Mouse (Mus musculus): ENCODE data around the gene Mlh3. TPM values are rescaled to one million over a fixed set of nuclear protein-coding genes. Genes with fewer than 3 reads are reported as not detected.

The Mlh3 gene
- polyA plus RNA-seq, 2 experiments: 8.6 to 12.3 TPM

GRCm38 (mm10) chr12:85200929-85201829 lies 69.2 kb downstream of the Mlh3 start:
- H3K9ac ChIP-seq (ENCODE audit: low read depth, low read length, severe bottlenecking): 0 out of 2 replicates have a peak overlapping the region, but pooled peaks have one; percentile 34
- H3K36me3 ChIP-seq (ENCODE audit: control insufficient read depth, insufficient read depth, low read length): no peaks in the 10 kb centered on the region
- ATAC-seq (ENCODE audit: low FRiP score, low read depth) (peak; percentile 72), DNase-seq (ENCODE audit: low spot score) (no peak)
- no peaks in the 10 kb centered on the region for H3K9me3 ChIP-seq (ENCODE audit: control insufficient read depth, low read length)
- H3K27ac ChIP-seq (replicated peaks; ENCODE audit: low read depth, low read length): peak overlapping the region; percentile 63; the same call in 1 of the 2 replicates
- 13% methylated on average over 22 of the region's 24 CpGs for WGBS
- H3K4me1 ChIP-seq (ENCODE audit: control insufficient read depth, insufficient read depth, low read length): peaks cover 33% of the 10 kb centered on the region
- H3K27me3 ChIP-seq (ENCODE audit: control insufficient read depth, insufficient read depth, low read length): no peaks in the 10 kb centered on the region
- H3K4me2 ChIP-seq (replicated peaks; ENCODE audit: low read depth, low read length, severe bottlenecking): peak overlapping the region; percentile 23
- H3K4me3 ChIP-seq (replicated peaks; ENCODE audit: low read length): no peak overlapping the region
- no peak for TF ChIP-seq POLR2A (IDR thresholded peaks at IDR 0.05; ENCODE audit: borderline replicate concordance, extremely low read depth, insufficient read depth, insufficient read length)

GRCm38 (mm10) chr12:85199954-85200353 lies 70.4 kb downstream of the Mlh3 start:
- no peak overlapping the region for H3K9ac ChIP-seq (ENCODE audit: low read depth, low read length, severe bottlenecking)
- H3K9me3 ChIP-seq (ENCODE audit: control insufficient read depth, low read length): no peaks in the 10 kb centered on the region
- DNase-seq (ENCODE audit: low spot score) (no peak), ATAC-seq (ENCODE audit: low FRiP score, low read depth) (no peak)
- WGBS: 60% methylated on average over 1 of the region's 1 CpGs
- no peaks in the 10 kb centered on the region for H3K27me3 ChIP-seq (ENCODE audit: control insufficient read depth, insufficient read depth, low read length)
- H3K4me1 ChIP-seq (ENCODE audit: control insufficient read depth, insufficient read depth, low read length): peaks cover 33% of the 10 kb centered on the region
- no peak overlapping the region for H3K4me2 ChIP-seq (replicated peaks; ENCODE audit: low read depth, low read length, severe bottlenecking)
- H3K27ac ChIP-seq (replicated peaks; ENCODE audit: low read depth, low read length): no peak overlapping the region
- no peaks in the 10 kb centered on the region for H3K36me3 ChIP-seq (ENCODE audit: control insufficient read depth, insufficient read depth, low read length)
- no peak for TF ChIP-seq POLR2A (IDR thresholded peaks at IDR 0.05; ENCODE audit: borderline replicate concordance, extremely low read depth, insufficient read depth, insufficient read length)
- no peak overlapping the region for H3K4me3 ChIP-seq (replicated peaks; ENCODE audit: low read length)

- no peak overlapping the region for H3K4me2 ChIP-seq (replicated peaks; ENCODE audit: low read depth, low read length, severe bottlenecking)
- no peak for TF ChIP-seq POLR2A (IDR thresholded peaks at IDR 0.05; ENCODE audit: borderline replicate concordance, extremely low read depth, insufficient read depth, insufficient read length)
- H3K9me3 ChIP-seq (ENCODE audit: control insufficient read depth, low read length): no peaks in the 10 kb centered on the region
- H3K4me3 ChIP-seq (replicated peaks; ENCODE audit: low read length): no peak overlapping the region
- 17% methylated on average over 8 of the region's 8 CpGs for WGBS
- no peaks in the 10 kb centered on the region for H3K36me3 ChIP-seq (ENCODE audit: control insufficient read depth, insufficient read depth, low read length)
- DNase-seq (ENCODE audit: low spot score) (no peak), ATAC-seq (ENCODE audit: low FRiP score, low read depth) (no peak)
- H3K9ac ChIP-seq (ENCODE audit: low read depth, low read length, severe bottlenecking): no peak overlapping the region
- H3K4me1 ChIP-seq (ENCODE audit: control insufficient read depth, insufficient read depth, low read length): peaks cover 44% of the 10 kb centered on the region
- no peak overlapping the region for H3K27ac ChIP-seq (replicated peaks; ENCODE audit: low read depth, low read length)
- no peaks in the 10 kb centered on the region for H3K27me3 ChIP-seq (ENCODE audit: control insufficient read depth, insufficient read depth, low read length)
Observed at GRCm38 (mm10) chr12:85197936-85198335, 72.5 kb downstream of the Mlh3 start.

GRCm38 (mm10) chr12:85197371-85197770 lies 73.0 kb downstream of the Mlh3 start:
- H3K27me3 ChIP-seq (ENCODE audit: control insufficient read depth, insufficient read depth, low read length): no peaks in the 10 kb centered on the region
- 66% methylated on average over 7 of the region's 7 CpGs for WGBS
- peaks cover 50% of the 10 kb centered on the region for H3K4me1 ChIP-seq (ENCODE audit: control insufficient read depth, insufficient read depth, low read length)
- ATAC-seq (ENCODE audit: low FRiP score, low read depth): no peak
- no peak overlapping the region for H3K4me3 ChIP-seq (replicated peaks; ENCODE audit: low read length)
- no peaks in the 10 kb centered on the region for H3K36me3 ChIP-seq (ENCODE audit: control insufficient read depth, insufficient read depth, low read length)
- no peak for TF ChIP-seq POLR2A (IDR thresholded peaks at IDR 0.05; ENCODE audit: borderline replicate concordance, extremely low read depth, insufficient read depth, insufficient read length)
- no peak for DNase-seq (ENCODE audit: low spot score)
- no peak overlapping the region for H3K4me2 ChIP-seq (replicated peaks; ENCODE audit: low read depth, low read length, severe bottlenecking)
- H3K9me3 ChIP-seq (ENCODE audit: control insufficient read depth, low read length): no peaks in the 10 kb centered on the region
- H3K27ac ChIP-seq (replicated peaks; ENCODE audit: low read depth, low read length): no peak overlapping the region
- no peak overlapping the region for H3K9ac ChIP-seq (ENCODE audit: low read depth, low read length, severe bottlenecking)

DNA sequence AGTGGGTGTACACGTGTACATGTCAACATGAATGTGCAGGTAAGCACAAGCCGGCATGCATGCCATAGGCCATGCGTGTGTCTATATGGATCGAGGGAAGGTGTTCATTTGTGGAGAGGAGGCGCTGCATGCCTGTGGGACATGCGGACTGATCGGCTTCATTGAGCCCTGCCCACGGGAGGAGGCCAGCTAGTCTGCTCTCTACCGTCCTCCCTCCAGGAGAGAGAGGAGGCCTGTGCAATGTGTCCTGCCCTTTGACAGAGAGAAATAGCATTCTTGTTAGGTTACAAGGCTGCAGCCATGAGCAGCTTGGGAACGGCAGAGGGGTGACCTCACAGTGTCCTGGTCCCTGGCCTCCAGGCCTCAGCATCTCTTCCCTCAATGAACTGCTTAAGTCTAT lies 74.2 kb downstream of the Mlh3 start:
- Histone ChIP-seq H3K36me3 (ENCODE audit: control insufficient read depth, insufficient read depth, low read length) (no peaks in the 10 kb centered on the region), H3K4me3 (replicated peaks; ENCODE audit: low read length) (no peak overlapping the region), H3K27ac (replicated peaks; ENCODE audit: low read depth, low read length) (no peak overlapping the region), H3K4me2 (replicated peaks; ENCODE audit: low read depth, low read length, severe bottlenecking) (no peak overlapping the region), H3K9me3 (ENCODE audit: control insufficient read depth, low read length) (no peaks in the 10 kb centered on the region), H3K9ac (ENCODE audit: low read depth, low read length, severe bottlenecking) (no peak overlapping the region), H3K27me3 (ENCODE audit: control insufficient read depth, insufficient read depth, low read length) (no peaks in the 10 kb centered on the region), H3K4me1 (ENCODE audit: control insufficient read depth, insufficient read depth, low read length) (peaks cover 40% of the 10 kb centered on the region)
- 80% methylated on average over 10 of the region's 10 CpGs for WGBS
- no peak for TF ChIP-seq POLR2A (IDR thresholded peaks at IDR 0.05; ENCODE audit: borderline replicate concordance, extremely low read depth, insufficient read depth, insufficient read length)
- DNase-seq (ENCODE audit: low spot score) (no peak), ATAC-seq (ENCODE audit: low FRiP score, low read depth) (no peak)
